Mouse (Mus musculus): ENCODE results near the gene Calml3.
"Not testable (repeated sequence)": the region's sequence is repeated elsewhere in the genome, so short reads cannot be mapped to it uniquely, and the experiment has no call there.

The Calml3 gene

DNA sequence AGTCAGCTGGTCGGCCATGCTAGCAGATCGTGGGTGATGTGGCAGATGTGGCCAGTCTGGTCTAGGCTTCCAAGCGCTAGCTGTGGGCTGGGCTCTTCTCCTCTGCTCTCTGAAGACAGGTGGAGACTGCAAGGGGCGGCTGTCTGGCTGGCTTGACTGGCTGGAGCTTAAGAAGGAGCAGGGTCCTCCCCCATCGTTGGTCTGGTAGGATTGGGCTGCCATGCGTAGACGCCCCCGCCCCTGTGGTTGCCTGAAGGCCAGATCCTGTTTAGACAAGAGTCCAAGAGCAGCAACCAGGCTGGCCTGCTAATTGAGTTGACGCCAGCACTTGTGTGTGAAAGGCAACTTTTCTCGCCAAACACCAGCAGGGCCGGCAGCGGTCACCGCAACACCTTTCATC is at the start of gene Calml3:
TSS of gene Calml3 (minus strand) at position 131 of the 400 bp plus-strand sequence.
- no peak for DNase-seq (ENCODE audit: low spot score)

GRCm38 (mm10) chr13:3850330-3850729 is 46.2 kb upstream of the Calml3 start:
- DNase-seq (ENCODE audit: low spot score), result no peak

GRCm38 (mm10) chr13:3840662-3841061 is 36.5 kb upstream of the Calml3 start:
- DNase-seq (ENCODE audit: low spot score), result not testable (repeated sequence)

DNA sequence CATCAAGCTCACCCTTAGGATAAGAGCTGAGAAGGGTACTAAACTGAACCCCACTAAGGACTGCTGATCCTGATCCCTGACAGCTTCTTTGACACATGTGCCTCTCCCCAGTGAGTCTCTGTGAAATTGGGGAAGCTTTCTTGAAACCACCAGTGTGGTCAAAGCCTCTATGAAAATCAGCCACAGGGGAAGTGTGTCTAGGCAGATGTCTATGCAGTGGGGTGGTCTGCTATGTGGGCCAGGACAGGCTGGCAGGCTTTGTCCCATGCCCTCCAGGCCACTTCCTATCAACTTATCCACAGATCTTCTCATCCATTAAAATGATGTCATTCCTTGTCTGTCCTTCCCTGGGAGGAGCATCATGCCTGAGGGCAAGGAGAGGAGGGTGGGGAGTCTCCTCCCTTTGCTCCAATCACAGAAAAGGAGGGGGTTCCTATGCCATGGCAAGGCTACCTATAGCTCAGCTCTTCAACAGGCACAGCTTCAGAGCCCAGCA is 33.2 kb upstream of the Calml3 start, which contains the start of gene Calm4:
TSS of gene Calm4 (plus strand) at position 446 of the 496 bp plus-strand sequence.
- not testable (repeated sequence) for DNase-seq (ENCODE audit: low spot score)

DNA sequence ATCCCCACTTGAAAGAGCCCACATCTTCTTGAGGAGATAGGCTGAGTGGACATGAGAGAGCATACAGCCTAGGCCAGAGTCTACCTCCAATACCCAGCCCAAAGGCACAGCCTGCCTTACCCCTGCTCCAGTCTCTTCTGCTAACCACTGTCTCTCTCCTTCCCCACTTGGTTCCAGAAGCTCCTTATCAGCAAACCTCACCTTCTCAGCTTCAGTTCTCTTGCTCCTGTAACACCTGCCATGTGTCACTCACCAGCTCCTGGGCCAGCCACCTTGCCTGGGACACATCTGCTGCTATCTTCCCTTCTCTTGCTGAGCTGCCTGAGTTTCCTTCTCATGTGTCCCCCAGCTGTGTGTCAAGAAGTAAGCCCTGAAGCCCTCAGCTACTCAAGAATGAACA is 29.5 kb upstream of the Calml3 start:
- DNase-seq (ENCODE audit: low spot score), result not testable (repeated sequence)

GRCm38 (mm10) chr13:3832450-3832849 is 28.3 kb upstream of the Calml3 start:
- DNase-seq (ENCODE audit: low spot score), result no peak

DNA sequence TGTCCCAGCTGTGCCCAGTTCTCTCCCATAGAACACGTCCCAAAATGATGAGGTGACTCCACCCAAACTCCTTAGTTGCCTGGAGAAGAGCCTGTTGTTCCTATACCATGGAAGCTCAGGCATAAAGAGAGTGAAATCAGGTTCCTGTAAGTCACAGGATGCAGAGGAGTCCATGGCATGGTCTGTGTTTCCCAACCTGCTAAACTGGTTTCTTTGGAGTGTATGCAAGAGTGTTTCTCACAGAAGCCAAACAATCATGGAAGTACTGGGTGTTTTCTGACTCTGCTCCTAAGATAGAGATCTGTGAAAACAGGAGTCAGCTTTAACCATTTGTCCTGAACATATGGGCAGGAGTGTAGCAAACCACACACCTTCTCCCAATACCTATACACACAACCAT is 27.9 kb upstream of the Calml3 start:
- no peak for DNase-seq (ENCODE audit: low spot score)

DNA sequence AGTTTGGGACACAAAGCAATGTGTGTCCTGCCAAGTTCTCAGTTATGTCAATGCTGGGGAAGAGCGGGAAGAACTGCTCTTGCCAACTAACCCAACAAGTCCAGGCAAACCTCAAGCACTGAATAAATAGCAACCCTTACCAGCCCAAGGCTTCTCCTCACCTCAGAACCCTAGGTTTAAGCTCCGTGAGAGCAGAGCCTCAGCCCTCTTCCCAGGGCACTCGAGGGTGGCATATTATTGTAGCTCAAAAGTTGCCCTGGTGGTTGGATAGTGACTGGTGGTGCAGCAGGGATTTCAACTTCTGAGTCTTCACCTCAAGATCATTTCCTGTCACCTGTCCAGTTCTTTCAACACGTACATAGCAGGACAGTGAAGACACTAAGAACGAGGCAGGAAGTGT is 27.4 kb upstream of the Calml3 start:
- DNase-seq (ENCODE audit: low spot score), result no peak

DNA sequence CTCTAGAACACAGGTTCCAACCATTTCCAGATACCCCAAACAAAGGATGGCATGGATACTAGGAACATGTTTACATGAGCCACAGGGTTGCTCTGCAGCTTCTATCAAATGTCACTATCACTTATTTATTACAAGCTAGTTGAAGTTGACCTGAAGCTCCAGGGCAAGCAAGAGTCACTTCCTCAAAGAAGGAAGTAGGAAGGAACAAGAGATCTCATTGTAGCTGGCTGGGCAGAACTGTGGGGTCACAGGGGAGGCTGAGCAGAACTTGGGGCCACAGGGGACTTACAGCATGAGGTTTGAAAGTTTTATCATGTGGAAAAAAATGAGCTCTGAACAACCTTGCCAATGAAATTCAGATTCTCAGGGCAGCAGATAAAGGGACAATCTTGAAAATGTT is 21.6 kb upstream of the Calml3 start:
- no peak for DNase-seq (ENCODE audit: low spot score)

DNA sequence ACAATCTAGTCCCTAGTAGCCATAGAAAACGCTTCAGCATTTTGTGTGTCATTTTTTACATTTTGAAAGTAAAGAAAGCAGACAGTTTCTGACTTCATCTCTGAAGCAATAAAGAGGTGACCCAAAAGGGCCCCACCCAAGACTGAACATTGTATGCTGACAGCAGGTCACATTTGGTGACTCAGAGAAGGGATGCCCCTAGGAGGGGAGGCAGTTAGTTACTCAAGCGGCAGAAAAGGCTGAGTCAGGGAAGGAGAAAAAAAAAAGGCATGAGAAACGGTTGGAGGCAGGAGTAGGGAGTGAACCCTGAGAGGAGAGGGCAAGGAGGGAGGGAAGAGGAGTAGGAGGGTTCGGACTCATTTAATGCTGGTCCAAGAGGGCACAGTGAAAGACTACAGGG is 18.0 kb upstream of the Calml3 start:
- no peak for DNase-seq (ENCODE audit: low spot score)

DNA sequence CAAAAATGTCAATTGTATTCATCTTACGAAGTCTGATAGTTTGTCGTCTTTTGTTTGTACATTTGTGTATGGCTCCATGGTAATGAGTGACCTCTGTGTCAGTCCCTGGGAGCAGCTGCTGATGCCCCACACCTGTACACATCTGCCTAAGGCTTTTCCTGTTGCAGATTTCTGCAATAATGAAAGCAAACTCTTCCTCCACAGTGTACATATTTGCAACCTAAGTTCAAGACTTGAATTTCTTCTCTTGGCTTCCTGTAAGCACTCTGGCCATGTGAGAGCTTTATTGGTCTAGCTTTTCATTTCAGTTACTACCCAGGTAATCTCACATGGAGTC is 14.6 kb upstream of the Calml3 start:
- DNase-seq (ENCODE audit: low spot score), result no peak

DNA sequence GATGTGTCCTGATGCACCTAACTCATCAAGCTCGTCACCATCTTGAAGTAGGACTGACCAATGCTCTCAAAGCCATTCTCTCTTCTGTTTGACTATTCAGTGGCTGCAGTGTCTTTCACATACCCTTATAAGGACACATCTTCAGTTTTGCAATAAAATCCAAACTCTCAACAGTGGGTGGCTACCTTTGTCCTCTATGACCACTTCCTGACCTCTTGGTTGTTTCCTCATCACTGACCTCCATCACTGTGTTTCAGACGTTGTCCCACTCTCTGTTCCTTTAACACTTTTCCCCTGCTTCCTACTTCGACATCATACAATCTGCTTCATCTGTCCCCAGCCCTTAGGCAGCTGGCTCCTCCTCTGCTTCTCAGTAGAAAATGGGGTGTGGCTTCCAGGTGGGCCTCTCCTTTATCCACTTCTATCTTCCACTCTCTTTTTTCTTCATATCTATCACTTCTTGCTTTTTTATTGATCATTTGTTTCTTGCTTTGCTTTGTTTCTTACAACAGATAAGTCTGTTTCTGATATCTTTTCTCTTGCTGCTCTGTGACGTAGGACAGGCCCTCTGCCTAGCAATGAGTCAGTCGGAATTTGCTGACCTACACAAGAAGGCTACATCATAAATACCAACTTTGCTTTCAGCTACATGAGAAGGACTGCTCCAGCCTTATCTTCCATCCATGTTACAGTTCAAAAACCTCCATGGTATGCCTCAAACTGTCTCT is 14.1 kb upstream of the Calml3 start:
- DNase-seq (ENCODE audit: low spot score), result no peak

GRCm38 (mm10) chr13:3807131-3807827 is 3.2 kb upstream of the Calml3 start:
- no peak for DNase-seq (ENCODE audit: low spot score)

GRCm38 (mm10) chr13:3805638-3806037 is 1.5 kb upstream of the Calml3 start:
- DNase-seq (ENCODE audit: low spot score), result no peak

DNA sequence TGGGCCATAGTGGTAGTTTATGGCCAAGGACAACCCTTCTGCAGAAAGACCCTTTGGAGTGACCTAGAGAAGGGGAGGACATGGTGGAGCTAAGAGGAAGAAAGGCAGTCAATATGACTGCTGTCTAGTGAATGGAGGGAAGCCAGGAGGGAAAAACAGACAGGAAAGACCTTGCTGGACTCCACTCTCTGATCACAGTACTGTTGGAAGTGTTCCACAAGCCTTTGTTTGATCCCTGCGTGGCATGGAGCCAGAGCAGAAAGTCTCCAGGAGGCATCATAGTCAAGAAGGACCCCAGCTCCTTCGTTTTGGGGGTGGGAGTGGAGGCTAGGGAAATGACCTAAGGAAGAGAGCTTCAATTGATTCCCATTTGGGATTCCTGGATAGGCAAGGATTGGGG is 1.0 kb upstream of the Calml3 start:
- DNase-seq (ENCODE audit: low spot score), result no peak

DNA sequence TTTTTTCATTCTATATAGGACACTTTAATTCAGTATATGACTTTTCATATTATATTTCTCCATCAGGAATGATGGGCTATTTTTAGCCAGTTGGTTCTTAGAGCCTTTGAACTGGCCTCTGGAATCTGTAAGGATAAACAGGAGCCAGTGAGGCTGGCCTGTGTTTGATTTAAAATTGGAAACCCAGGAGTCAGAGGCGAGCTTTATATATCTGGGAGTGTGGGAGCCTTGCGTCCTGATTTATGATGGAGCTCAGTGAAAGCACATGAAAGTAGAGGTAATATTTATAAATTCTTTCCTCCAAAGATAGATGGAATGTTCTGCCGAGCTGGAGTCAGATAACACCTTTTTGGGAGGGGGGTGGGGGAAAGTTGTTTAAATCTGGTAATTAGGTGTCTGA is 4.7 kb downstream of the Calml3 start:
- no peak for DNase-seq (ENCODE audit: low spot score)

GRCm38 (mm10) chr13:3798751-3799150 is 5.4 kb downstream of the Calml3 start:
- no peak for DNase-seq (ENCODE audit: low spot score)

DNA sequence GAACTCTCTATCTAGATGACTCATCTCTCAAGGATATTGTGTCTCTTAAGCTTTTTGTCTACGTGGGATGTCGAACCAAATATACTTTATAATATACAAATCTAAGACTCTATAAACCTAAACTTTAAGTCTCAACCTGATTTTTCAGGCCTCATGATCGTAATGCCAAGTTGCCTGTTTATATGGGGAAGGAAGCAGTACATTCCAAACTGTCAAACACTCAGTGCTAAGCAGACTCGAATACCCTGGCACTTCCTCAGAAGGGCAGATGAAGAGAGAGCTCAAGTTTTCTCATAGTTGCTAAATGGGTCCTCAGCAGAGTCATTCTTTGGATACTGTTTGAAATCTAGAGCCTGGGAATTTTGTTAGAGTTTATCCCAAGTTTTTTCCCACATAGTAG is 7.5 kb downstream of the Calml3 start:
- DNase-seq (ENCODE audit: low spot score), result no peak

DNA sequence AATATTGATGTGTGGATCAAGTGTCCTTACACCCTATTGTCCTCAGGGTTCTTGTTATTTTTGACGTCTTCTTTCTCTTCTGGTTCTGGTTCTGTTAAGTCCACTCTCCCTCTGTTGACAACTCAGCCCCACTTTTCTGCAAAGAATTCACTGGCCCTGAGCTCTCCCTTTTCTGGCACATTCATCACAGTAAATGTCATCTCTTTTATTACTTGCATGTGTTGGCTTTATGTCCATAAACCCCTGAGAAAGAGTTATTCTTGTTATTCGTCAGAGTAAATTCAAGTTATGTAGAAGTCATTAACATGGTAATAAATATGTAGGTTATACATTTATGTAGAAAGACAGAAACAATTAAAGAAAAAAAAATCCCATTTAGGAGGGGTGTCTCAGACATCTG is 14.6 kb downstream of the Calml3 start:
- DNase-seq (ENCODE audit: low spot score), result no peak

DNA sequence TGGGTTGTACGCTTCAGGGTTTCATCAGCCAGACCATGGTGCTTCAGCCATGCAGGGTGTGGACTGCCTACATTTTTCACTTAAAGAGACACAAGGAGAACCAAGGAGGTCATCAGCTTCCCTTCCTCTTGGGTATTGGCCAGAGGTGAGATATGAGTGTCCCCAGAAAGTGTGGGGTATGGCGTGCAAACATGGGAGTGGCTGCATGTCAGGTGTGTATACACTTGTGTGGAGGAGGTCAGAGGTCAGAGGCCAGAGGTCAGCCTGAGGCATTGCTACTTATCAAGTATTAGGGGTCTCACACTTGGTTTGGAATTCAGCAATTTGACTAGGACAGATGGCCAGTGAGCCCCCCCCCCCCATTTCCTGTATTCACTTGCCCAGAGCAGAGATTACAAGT is 15.5 kb downstream of the Calml3 start:
- no peak for DNase-seq (ENCODE audit: low spot score)

GRCm38 (mm10) chr13:3787644-3788043 is 16.5 kb downstream of the Calml3 start:
- no peak for DNase-seq (ENCODE audit: low spot score)

DNA sequence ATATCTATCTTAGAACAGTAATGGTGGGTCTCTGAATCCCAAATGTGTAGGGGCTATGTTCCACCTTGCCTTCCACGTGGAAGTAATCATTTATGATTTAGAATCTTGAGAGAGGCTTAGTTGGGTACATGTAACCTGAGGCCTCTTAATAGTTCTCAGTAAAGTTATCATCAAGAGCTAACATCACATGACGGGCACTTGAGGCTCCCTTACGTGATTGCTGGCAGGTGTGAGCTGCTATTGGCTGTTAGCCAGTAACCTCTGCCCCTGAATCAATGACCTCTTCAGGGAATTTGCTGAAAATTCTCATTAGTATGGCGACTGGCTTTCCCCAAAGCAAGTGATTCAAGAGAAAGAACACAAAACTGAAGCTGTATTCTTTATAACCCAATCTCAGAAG is 17.0 kb downstream of the Calml3 start:
- no peak for DNase-seq (ENCODE audit: low spot score)

GRCm38 (mm10) chr13:3783621-3784020 is 20.5 kb downstream of the Calml3 start:
- no peak for DNase-seq (ENCODE audit: low spot score)

DNA sequence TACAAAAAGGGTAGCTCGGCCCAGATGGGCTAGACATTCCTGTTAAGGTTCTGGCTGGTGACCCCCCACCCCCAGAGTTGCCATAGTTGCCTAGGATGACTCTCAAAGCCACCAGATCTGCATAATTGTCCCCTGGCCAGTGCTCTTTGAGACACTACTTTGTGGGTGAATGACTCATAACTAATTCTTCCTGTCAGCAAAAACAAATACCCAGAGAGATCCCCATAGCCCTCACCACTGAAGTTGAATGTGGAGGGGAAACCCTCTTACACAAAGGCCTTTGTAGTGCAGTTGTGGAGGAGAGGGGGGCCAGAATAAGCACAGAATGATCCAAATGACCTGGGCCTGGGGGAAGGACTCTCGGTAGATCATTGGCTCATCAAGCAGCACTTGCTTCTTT is 21.6 kb downstream of the Calml3 start:
- no peak for DNase-seq (ENCODE audit: low spot score)

Data from layer of hippocampus, adult 9-10 months (tissue).